Mouse (Mus musculus) olfactory bulb, adult 2 months (tissue): ENCODE results near the gene Stk11. TPM values are rescaled to one million over a fixed set of nuclear protein-coding genes. Genes with fewer than 3 reads are reported as not detected.

Experiments used
- H3K27ac ChIP-seq: fragments of 200-500 bp; 2 replicates; pipeline ENCODE4 v1.5.1; 2012; ENCODE audit warnings: low read depth, low read length; ENCODE audit not compliant: insufficient read depth
- H3K4me1 ChIP-seq: fragments of 200-500 bp; 2 replicates; pipeline ENCODE4 v1.6.1; 2012; ENCODE audit warnings: low read length; ENCODE audit not compliant: control insufficient read depth, insufficient read depth
- H3K4me3 ChIP-seq: fragments of 200-500 bp; 2 replicates; pipeline ENCODE4 v1.5.1; 2012; ENCODE audit warnings: mild to moderate bottlenecking, low read depth, low read length, moderate library complexity; ENCODE audit not compliant: insufficient read depth
- CTCF ChIP-seq: fragments of 200-500 bp; IDR thresholded peaks from 2 replicates; pipeline ENCODE4 v1.5.1; 2012; ENCODE audit warnings: low read depth, mild to moderate bottlenecking, low read length, moderate library complexity; ENCODE audit not compliant: insufficient read depth
- POLR2A ChIP-seq: fragments of 200-500 bp; IDR thresholded peaks from 2 replicates; pipeline ENCODE4 v1.6.1; 2012; ENCODE audit warnings: mild to moderate bottlenecking, low read depth, low read length, moderate library complexity; ENCODE audit not compliant: insufficient read depth
- WGBS: fragments of 180-500 bp; shearing (Covaris S2); methylation state at CpG from one replicate; pipeline ENCODE4 v1.1.7; 2018; 5-methylcytosine and 5-hydroxymethylcytosine counted together
- polyA plus RNA-seq: library from polyadenylated mRNA; stranded (reverse); fragments of >200 nt; gene quantifications from 2 replicates; pipeline ENCODE4 v1.2.4, GENCODE M21; 2012; ENCODE audit warnings: low replicate concordance; ENCODE audit not compliant: missing spikeins, insufficient read depth, insufficient read length

Gene Stk11
- polyA plus RNA-seq, 1 experiment, result not detected

DNA sequence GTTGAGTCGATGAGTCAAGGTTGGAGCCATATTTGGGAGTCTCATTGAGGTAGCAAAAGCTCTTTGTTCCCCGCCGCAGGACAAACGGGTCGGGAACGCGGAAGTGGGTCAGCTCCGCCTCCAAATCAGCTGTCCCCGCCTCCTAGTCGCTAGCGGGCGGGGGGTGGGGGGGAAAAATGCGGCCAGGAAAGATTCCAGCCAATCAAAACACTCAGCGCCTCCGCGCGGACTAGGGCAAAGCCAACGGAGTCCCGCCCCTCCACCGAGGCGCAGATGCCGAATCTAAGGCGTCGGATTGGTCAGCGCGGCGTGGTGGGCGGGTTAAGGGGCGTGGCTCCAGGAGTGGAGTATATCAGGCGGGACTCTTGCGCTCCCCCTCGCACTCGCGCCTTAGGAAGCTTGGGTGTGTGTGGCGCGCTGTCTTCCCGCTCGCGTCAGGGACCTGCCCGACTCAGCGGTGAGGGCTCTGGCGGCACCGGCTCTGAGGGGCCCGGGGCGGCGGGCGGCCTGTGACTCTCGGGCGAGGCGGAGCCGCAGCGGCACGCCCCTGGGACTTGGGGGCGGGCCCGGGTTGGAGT is 51.9 kb downstream of the Stk11 start:
- Histone ChIP-seq H3K4me3 (peak overlapping the region; percentile 90), H3K27ac (peak overlapping the region; percentile 94), H3K4me1 (peaks cover 59% of the 10 kb centered on the region)
- TF ChIP-seq POLR2A (peak; percentile 99), CTCF (no peak)
- WGBS, result under 1% methylated on average over 55 of the region's 55 CpGs

DNA sequence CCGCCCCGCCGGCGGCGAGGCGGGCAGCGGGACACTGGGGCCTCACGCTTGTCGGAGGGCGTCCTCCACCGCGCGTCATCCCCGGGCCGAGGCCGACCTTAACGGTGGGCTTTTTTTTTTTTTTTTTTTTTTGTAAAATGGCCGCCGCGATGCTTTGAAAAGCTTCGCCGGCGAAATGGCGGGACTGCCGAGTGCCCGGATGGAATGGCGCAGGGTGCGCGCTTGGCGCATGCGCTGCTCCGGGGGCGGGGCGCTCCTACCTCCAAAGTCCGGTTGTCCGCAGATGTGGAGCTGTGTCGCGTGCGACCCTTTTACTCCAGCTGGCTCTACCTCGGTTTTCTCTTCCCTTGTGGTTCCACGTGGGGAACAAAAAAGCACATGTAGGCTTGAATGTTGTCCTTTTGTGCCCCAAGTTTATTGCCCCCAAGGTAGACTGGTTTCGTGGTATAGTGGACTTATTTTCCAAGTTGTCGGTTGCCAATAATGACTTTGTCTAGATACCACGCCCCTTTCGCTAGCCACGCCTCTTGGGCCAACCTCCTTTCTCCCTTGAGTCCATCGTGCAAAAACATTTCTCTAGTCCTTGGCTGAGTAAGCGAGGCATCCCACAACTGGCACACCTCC is 52.5 kb downstream of the Stk11 start:
- WGBS, result under 1% methylated on average over 48 of the region's 48 CpGs
- peak overlapping the region; percentile 94 for H3K27ac ChIP-seq
- peaks cover 55% of the 10 kb centered on the region for H3K4me1 ChIP-seq
- no peak; the same call in 1 of the 2 replicates for TF ChIP-seq POLR2A
- TF ChIP-seq CTCF, result no peak
- H3K4me3 ChIP-seq, result peak overlapping the region; percentile 90

DNA sequence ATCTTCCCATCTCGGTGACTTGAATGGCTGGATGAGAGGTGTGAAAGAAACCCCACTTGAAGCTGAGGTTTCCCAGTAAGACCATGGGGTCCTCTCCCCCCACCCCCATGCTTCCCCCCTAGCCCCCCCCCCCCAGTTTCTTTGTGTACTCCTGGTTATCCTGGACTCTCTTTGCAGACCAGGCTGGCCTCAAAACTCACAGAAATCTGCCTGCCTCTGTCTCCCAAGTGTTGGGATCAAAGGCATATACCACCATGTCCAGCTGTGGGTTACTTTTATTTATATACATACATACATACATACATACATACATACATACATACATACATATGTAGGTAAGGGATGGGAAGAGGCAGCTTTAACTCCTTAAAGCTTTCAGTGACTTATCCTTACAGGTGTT is 53.5 kb downstream of the Stk11 start:
- H3K4me3 ChIP-seq, result no peak overlapping the region
- TF ChIP-seq CTCF (no peak), POLR2A (no peak)
- no peak overlapping the region for H3K27ac ChIP-seq
- 38% methylated on average over 1 of the region's 1 CpGs for WGBS
- H3K4me1 ChIP-seq, result peaks cover 47% of the 10 kb centered on the region

DNA sequence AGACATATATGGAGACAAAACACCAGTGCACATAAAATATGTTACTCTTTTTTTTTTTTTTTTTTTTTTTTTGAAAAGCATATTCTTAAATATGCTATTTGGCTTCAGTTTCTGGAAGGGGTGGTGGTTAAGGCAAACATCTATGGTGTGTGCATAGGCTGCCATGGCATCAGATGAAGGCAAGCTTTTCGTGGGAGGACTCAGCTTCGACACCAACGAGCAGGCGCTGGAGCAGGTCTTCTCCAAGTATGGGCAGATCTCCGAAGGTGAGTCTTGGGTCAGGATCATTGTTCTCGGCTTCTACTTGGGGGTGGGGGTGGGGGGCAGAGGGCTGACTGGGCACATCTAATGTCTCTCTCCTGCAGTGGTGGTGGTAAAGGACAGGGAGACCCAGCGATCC is 54.0 kb downstream of the Stk11 start:
- 87% methylated on average over 7 of the region's 7 CpGs for WGBS
- TF ChIP-seq CTCF, result no peak
- no peak for TF ChIP-seq POLR2A

DNA sequence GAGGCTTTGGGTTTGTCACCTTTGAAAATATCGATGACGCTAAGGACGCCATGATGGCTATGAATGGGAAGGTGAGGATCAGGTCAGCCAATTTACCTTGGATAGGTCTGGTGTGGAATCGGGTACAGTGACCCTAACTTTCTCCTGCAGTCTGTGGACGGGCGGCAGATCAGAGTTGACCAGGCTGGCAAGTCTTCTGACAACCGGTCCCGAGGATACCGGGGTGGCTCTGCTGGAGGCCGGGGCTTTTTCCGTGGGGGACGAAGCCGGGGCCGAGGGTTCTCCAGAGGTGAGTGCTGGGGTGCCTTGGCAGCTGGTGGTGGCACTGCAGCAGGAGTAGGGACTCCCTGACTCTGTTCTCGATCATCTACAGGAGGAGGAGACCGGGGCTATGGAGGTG is 54.4 kb downstream of the Stk11 start:
- WGBS, result 91% methylated on average over 16 of the region's 16 CpGs
- no peak for TF ChIP-seq CTCF
- TF ChIP-seq POLR2A, result no peak

More for the DNA sequence above, 54.0 kb downstream of the Stk11 start:
- Histone ChIP-seq H3K4me1 (peaks cover 42% of the 10 kb centered on the region), H3K27ac (no peak overlapping the region), H3K4me3 (no peak overlapping the region)

DNA sequence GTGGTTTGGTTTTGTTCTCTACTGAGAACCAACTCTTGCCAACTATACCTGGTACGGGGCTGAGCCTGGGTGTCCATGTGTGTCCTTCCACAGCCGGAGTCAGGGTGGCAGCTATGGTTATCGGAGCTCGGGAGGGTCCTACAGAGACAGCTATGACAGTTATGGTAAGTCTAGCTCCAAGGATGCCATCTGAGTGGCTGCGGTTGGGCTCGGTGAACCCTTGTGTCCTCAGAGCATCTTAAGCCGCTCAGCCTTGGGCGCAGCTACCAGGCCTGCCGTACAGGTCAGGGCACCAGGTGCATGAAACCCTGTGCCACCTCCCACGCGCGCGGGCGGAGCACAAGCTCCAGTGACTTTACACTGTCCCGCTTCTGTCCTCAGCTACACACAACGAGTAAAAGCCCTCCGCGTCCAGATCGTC is 55.0 kb downstream of the Stk11 start:
- no peak overlapping the region for H3K27ac ChIP-seq
- no peak overlapping the region for H3K4me3 ChIP-seq
- WGBS, result 93% methylated on average over 19 of the region's 19 CpGs
- peaks cover 33% of the 10 kb centered on the region for H3K4me1 ChIP-seq
- TF ChIP-seq POLR2A (no peak), CTCF (no peak)

More for the DNA sequence above, 54.4 kb downstream of the Stk11 start:
- Histone ChIP-seq H3K4me3 (no peak overlapping the region), H3K27ac (no peak overlapping the region), H3K4me1 (peaks cover 38% of the 10 kb centered on the region)

DNA sequence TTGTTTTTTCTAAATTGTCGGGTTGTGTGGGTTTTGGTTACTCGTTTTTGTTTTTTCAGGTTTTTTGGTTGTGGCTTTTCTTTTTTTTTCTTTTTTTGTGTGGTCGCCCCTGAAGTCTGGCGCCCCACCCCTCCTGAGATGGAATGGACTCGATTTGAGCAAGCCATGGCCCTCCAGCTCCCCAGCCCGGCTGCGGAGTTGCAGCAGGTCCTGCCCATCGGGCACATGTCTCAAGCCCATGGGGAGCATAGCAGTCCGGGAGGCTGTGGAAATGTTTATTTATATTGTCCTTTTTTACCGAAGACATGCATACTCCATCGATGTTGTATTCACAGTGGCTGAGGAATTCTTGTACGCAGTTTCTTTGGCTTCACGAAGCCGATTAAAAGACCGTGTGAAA is 55.6 kb downstream of the Stk11 start:
- TF ChIP-seq POLR2A (no peak), CTCF (no peak)
- Histone ChIP-seq H3K4me3 (no peak overlapping the region), H3K4me1 (peaks cover 29% of the 10 kb centered on the region), H3K27ac (no peak overlapping the region)
- 87% methylated on average over 15 of the region's 15 CpGs for WGBS

DNA sequence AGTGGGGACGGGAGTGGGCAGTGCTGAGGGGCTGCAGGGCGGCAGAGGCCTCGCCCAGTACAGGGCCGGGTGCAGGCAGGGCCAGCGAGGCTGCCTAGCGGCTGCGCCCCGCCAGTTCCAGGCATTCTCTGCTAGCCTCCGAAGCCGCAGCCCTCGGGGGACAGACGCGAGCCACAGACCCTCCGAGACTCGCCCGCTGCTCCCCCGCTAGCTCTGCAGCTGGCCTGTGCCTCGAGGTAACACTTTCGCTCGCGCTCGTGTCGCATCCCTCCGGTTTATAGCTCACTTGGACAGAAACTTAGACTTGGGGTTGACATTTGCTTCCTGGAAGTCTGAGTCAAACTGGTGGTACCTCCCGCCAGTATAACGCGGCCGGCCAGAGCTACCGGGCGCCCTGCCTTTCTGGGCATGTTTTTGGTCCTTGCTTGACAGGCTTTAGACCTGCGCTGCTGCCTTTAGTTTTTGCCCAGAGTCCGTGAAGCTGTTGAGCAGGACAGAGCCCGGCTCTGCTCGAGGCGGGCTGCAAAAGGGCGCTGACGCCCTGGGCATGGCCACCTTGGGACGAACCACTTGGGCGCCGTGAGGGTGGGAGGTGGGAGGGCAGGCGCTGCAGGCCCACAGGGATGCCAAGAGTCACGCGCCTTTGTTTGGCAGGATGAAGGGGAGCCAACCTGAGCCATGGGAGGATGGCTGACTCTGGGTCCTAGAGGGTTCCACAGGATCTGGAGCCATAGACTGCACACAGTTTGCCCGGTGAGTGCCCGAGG is 56.3 kb downstream of the Stk11 start:
- no peak overlapping the region for H3K27ac ChIP-seq
- WGBS, result 72% methylated on average over 45 of the region's 45 CpGs
- H3K4me1 ChIP-seq, result peaks cover 29% of the 10 kb centered on the region
- no peak for TF ChIP-seq POLR2A
- no peak for TF ChIP-seq CTCF
- H3K4me3 ChIP-seq, result 0 out of 2 replicates have a peak overlapping the region, but pooled peaks have one; percentile 55

DNA sequence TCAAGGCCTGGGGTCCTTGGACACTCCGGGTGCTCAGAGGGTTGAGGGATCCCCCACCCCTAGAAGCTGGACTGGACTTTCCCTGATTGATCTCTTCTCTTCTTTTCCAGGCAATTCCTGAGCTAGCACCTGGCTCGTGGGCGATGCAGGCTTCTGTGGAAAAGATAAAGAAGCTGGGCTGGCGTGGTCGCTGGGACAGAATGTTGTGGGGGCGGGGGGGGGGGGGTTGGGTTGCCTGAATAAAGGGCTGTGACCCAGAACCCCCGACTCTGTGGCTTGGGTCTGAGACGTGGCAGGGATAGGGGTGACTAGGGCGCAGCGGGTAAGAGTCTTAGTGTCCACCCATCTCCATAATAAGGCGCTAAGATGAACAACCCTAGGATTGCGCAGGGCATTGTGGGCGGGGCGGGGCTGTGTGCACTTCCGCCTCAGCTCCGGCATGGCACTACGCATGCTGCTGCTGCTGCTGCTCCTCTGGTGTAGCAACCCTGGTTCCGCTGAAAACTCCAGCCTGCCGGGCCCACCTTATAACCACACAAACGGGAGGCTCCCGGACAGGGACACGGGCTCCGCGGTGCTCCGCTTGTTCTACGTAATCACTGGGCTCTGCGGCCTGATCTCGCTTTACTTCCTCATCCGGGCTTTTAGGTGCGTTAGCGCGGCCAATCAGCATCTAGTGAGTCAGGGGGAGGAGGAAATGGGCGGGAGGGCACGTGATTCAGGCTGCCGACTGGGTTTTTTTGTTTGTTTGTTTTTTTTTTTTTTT is 57.1 kb downstream of the Stk11 start, which contains the start of gene 1600002K03Rik:
Gene 1600002K03Rik (plus strand): TSS at position 418 of the 766 bp plus-strand sequence.
- TF ChIP-seq CTCF (no peak), POLR2A (peak; percentile 55)
- Histone ChIP-seq H3K4me3 (peak within 1 kb of the TSS; percentile 55), H3K27ac (peak within 1 kb of the TSS; percentile 44; the same call in 1 of the 2 replicates), H3K4me1 (peaks cover 29% of the 10 kb centered on the region)
- WGBS, result 4% methylated on average over 35 of the region's 35 CpGs
